Mouse (Mus musculus) layer of hippocampus, postnatal 14 days (tissue): Measurements from ENCODE around the gene Hcar1. TPM values are rescaled to one million over a fixed set of nuclear protein-coding genes. Genes with fewer than 3 reads are reported as not detected.

Experiments
- DNase-seq, 2 experiments: peaks; one replicate each; pipeline ENCODE4 v3.0.0; 2021 to 2022; ENCODE audit warnings: low spot score in 2 of 2, mixed read lengths in 1 of 2
- long read RNA-seq, 2 experiments: library from polyadenylated mRNA; stranded (forward); transcript quantifications; one replicate each; pipeline ENCODE4 v2.0.0; 2021
- total RNA-seq, 2 experiments: library from RNA; stranded (reverse); gene quantifications; 2 replicates each; pipeline ENCODE4 v1.2.3; 2021

Gene Hcar1
- total RNA-seq, result under 1 TPM; 0.62 to 0.92 TPM
- long read RNA-seq, experiment 1, partial matches to known transcripts, result 0 of 1 reads
- long read RNA-seq, experiment 1, other reads (novel, unspliced or antisense), result 0 of 1 reads
- long read RNA-seq, experiment 2, partial matches to known transcripts, result 0 of 1 reads
- long read RNA-seq, experiment 2, other reads (novel, unspliced or antisense), result 0 of 1 reads

- no peak for DNase-seq
Observed at GRCm38 (mm10) chr5:123879928-123880327, at the start of gene Hcar1. TSS of gene Hcar1 (minus strand) at chr5:123880020.

GRCm38 (mm10) chr5:123927118-123927517 is 47.3 kb upstream of the Hcar1 start, which contains the start of gene Gm43518:
TSS of gene Gm43518 (plus strand) at chr5:123927418.
- no peak for DNase-seq

GRCm38 (mm10) chr5:123922112-123922511 is 42.3 kb upstream of the Hcar1 start:
- no peak for DNase-seq

- DNase-seq, result no peak
Observed at GRCm38 (mm10) chr5:123914852-123915251, 35.0 kb upstream of the Hcar1 start.

- no peak for DNase-seq
Observed at GRCm38 (mm10) chr5:123907631-123907977, 27.8 kb upstream of the Hcar1 start.

- DNase-seq, result peak; percentile 98 to 99
Observed at GRCm38 (mm10) chr5:123906976-123907630, 27.3 kb upstream of the Hcar1 start, which contains the start of gene Denr. TSS of gene Denr (plus strand) at chr5:123907175.

- DNase-seq, result no peak
Observed at GRCm38 (mm10) chr5:123906146-123906975, 26.5 kb upstream of the Hcar1 start.

GRCm38 (mm10) chr5:123904059-123904672 is 24.3 kb upstream of the Hcar1 start:
- DNase-seq, result no peak

- no peak for DNase-seq
Observed at GRCm38 (mm10) chr5:123897352-123897751, 17.5 kb upstream of the Hcar1 start.

- no peak for DNase-seq
Observed at GRCm38 (mm10) chr5:123896395-123896794, 16.6 kb upstream of the Hcar1 start.

GRCm38 (mm10) chr5:123893520-123893919 is 13.7 kb upstream of the Hcar1 start:
- no peak for DNase-seq

GRCm38 (mm10) chr5:123891669-123892068 is 11.8 kb upstream of the Hcar1 start:
- peak; percentile 26 to 39 for DNase-seq

GRCm38 (mm10) chr5:123890987-123891386 is 11.2 kb upstream of the Hcar1 start:
- DNase-seq, result no peak

- no peak for DNase-seq
Observed at GRCm38 (mm10) chr5:123890312-123890711, 10.5 kb upstream of the Hcar1 start.

GRCm38 (mm10) chr5:123886365-123886764 is 6.5 kb upstream of the Hcar1 start:
- DNase-seq, result no peak

GRCm38 (mm10) chr5:123884332-123884731 is 4.5 kb upstream of the Hcar1 start:
- DNase-seq, result no peak

- no peak for DNase-seq
Observed at GRCm38 (mm10) chr5:123883891-123884290, 4.1 kb upstream of the Hcar1 start.

GRCm38 (mm10) chr5:123880778-123881177 is 958 bp upstream of the Hcar1 start:
- no peak for DNase-seq

- no peak for DNase-seq
Observed at GRCm38 (mm10) chr5:123878056-123878455, 1.8 kb downstream of the Hcar1 start.

GRCm38 (mm10) chr5:123874177-123874576 is 5.6 kb downstream of the Hcar1 start:
- DNase-seq, result no peak

GRCm38 (mm10) chr5:123869615-123870014 is 10.2 kb downstream of the Hcar1 start:
- DNase-seq, result no peak

- no peak for DNase-seq
Observed at GRCm38 (mm10) chr5:123866457-123866856, 13.4 kb downstream of the Hcar1 start.
